Mouse (Mus musculus) lung, postnatal 0 days (tissue): ENCODE measurements around the gene 4930579G24Rik.

Experiments used
- CTCF ChIP-seq: IDR thresholded peaks from 2 replicates; pipeline ENCODE4 v1.5.1; 2016; ENCODE audit warnings: antibody characterized with exemption, mild to moderate bottlenecking
- EP300 ChIP-seq: IDR thresholded peaks from 2 replicates; pipeline ENCODE4 v1.6.1; 2016; ENCODE audit warnings: antibody characterized with exemption, mild to moderate bottlenecking, control low read depth

DNA sequence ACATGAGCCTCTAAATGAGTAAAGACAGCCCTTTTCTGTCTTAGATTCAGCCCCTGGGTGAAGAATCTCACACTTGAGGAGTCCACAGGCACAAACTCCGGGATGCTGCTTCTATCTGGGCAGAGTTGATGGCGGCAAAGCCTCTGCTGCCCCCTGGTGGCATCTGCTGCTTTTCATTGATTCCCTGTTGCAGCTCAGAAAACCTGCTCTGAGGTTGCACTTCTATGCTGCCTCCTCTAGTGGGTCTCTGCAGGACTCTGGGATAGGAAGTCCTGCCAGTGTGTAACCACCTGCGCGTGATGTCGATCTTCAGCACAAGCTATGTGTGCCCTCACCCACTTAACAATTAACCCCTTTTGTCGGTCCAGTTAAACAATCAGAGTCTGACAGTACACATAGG lies 42.1 kb upstream of the 4930579G24Rik start:
- peak; percentile 98 for TF ChIP-seq CTCF
- no peak for TF ChIP-seq EP300
